Mouse (Mus musculus): ENCODE data around the gene Proser3.
"Not testable (repeated sequence)": the region's sequence is repeated elsewhere in the genome, so short reads cannot be mapped to it uniquely, and the experiment has no call there.

Proser3 gene

DNA sequence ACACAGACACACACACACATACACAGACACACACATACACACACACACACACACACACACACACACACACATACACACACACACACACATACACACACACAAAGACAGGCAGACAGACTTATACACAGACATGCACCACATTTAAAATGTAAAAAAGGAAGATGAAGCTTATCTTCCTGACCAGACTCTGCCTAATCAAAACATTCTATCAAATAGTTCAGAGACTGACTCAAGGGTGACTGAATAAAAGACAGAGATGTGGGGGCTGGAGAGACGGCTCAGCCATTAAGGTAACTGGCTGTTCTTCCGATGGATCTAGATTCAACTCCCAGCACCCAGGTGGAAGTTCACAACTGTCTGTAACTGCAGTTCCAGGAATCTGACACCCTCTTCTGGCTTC, 7.8 kb downstream of the Proser3 start:
- no peak for DNase-seq (ENCODE audit: inconsistent ontology term)

DNA sequence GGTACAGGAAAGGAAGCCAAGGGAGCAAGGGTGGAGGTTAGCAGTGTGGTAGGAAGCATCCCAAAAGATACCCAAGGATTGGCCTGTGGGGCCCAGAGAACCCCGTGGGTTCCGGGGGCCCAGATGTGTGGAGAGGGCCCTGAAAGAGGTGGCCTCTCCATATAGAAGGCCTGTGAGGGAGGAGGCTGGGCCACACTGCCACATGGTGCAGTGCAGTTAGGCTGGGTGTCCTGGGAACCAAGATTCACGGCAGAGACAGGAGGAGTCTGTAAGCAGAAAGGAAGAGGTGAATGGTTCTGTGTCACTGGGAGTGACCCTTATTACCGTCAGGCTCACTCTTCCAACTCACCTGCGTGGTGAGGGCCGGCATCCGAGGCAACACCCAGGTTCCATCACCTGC, 11.5 kb downstream of the Proser3 start:
- no peak for DNase-seq (ENCODE audit: inconsistent ontology term)

DNA sequence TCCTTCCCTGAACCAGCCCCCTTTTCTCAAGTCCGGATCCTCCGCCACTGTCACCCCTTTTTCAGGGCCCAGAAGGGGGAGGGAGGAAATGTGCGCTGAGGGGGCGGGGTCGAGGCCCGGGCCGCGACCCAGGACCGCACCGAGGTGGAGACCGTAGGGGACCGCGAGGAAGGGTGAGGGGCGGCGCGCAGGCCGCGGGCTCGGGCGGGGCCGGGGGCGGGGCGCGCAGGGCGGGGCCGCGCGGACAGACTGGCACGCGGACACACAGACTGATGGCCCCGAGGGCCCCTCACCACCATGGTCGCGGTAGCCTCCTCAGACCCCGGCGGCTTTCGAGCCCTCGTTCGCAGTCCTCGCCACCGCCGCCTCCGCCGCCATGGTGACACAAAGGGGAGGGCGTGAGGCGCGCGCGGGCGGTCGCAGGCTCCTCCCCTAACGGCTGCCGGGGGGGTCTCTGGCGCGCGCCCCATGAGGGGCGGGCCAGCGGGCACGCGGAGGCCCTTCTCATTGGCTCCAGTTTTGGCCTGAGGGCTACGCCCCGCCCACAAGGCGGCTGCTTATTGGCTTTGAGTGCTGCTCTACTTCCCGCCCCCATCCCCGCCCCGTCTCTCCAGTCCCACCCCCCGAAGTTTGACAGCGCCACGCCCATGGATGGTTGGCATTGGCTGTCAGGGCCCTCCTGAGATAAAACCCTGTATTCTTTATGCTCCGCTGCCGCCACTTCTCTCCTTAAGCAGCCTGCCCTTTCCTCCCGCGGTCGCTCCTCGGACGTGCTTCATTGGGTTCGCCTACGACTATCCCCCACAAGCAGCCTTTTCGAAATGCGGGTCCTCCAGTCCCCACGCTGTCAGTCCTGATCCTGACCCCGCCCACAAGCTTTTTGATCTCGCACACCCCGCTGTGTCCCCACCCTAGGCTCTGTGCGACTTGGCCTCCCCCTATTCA, 17.2 kb downstream of the Proser3 start, which contains the start of gene Arhgap33:
Gene Arhgap33, minus strand, starts transcription at position 428 of the 945 bp plus-strand sequence.
- DNase-seq (ENCODE audit: inconsistent ontology term), result peak; percentile 99

DNA sequence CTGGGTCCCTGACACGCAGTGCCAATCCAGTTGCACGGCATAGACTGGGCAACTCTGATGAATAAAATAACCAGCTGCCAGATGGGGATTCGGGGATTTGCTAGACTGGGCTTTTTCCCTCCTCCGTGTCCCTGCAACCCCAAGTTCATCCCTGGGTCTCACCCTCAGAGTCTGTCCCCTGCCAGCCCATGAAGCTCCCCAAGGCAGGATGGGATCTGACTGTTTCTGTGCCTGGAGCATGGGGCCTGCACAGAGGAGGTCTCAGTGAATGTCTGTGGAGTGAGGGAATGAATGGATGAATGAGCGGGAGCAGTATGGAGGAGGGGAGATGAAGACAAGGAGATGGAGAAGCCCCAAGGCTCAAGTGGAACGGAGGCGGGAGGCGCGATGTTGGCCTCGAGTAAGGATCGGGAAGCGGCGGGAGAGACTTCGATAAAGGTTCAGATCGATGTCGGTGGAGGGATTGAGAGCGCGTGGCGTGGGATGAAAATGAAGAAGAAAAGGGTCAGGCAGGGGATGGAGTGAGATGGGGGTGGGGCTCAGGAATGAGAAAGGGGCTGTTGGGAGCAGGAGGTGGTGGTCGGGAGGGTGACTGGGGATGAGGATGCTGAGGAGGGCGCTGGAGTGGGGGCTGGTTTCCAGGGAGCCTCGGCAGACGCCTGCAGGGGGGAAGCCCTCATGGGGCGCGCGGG, 18.0 kb downstream of the Proser3 start:
- DNase-seq (ENCODE audit: inconsistent ontology term), result no peak

DNA sequence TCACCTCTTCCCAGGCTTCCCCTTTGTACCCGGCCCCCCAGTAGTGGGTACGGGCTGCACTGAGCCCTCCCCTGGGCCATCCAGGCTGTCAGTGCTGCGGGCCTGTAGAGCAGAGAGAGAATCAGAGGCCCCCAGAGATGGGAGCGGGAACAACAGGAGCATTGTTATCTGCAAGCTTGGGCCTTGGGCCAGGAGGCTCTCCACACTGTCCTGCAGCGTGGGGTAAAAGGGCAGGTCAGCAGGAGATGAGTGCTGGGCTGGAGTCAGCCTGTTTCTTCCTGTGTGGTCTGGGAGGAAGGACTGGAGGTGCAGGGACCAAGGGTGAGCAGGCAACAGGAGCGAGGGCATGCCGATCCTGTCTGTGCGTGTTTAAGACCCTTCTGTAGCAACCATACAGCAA, 19.2 kb downstream of the Proser3 start:
- peak; percentile 57 for DNase-seq (ENCODE audit: inconsistent ontology term)

DNA sequence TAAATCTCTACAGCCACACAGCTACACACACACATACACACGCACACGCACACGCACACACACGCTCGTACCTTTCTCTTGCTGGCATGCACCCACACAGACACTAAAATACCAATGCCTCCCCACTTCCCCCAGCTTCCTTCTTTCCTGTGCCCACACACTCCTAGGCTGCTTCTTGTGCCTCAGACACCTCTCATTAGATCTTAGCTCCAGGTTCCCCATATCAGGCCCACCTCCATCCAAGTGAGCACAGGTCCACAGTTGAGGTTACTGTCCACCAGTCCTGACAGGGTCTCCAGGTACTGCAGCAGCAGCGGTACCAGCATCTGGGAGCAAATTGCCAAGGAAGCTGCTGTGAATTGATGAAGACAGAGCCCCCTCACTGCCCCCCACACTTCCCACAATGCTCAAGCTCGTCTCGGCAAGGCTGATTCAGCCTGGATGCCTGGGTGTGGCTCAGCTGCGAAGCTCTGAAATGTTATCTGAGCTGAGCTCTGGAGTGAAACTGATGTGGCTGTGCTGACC, 20.7 kb downstream of the Proser3 start:
- no peak for DNase-seq (ENCODE audit: inconsistent ontology term)

DNA sequence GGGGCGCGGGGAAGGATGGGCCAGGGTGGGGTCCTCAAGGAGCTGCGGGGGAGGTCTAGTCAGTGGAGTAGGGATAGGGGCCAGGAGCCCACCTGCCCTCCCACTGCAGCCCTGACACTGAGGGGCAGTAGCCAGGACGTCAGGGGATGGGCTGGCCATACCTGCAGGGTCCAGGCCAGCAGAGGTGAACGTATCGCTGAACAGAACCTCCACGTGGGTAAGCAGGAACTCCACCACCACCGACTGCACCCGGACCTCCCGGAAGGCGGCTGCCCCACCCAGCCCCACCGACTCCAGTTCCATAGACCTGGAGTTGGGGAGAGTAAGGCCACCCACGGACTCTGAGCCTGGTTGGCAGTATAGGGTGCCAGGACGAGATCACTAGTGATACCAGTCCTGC, 25.1 kb downstream of the Proser3 start:
- DNase-seq (ENCODE audit: inconsistent ontology term), result no peak

DNA sequence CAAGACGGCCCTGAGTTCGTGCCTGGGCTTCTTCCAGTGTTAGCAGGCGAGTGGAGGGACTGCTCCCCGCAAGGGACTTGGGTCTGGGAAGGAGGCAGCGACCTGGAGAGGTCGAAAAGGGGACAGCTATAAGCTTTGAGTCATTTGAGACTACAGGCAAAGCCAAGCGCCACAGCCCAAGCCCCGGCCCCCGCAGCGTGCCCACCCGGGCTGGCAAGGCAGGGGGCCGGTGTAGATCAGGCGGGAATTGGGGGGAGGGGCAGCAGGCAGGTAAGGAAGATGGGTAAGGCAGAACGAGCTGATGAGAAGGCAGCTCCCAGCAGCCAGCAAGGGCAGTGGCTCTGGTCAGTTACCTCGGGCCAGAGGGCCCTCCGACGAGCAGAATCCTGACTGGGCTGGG, 25.7 kb downstream of the Proser3 start:
- DNase-seq (ENCODE audit: inconsistent ontology term), result no peak

DNA sequence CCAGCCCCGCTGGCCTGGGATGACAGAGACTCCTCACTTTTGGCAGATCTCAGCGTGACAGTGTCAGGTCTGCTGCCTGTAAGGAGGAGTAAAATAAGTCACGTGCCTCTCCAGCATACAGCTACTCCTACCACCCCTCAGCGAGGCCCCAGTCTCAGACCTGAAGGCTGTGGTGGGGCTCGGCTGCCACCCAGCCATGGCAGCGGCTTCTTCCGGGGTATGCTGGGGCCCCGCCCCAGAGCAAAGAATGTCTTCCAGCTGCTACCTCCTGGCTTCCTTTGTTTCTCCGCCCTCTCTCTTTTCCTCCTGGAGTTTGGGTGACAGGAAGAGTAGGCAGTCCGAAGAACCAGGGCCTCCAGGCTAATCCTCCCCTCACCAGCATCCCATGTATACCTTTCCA, 26.1 kb downstream of the Proser3 start:
- no peak for DNase-seq (ENCODE audit: inconsistent ontology term)

DNA sequence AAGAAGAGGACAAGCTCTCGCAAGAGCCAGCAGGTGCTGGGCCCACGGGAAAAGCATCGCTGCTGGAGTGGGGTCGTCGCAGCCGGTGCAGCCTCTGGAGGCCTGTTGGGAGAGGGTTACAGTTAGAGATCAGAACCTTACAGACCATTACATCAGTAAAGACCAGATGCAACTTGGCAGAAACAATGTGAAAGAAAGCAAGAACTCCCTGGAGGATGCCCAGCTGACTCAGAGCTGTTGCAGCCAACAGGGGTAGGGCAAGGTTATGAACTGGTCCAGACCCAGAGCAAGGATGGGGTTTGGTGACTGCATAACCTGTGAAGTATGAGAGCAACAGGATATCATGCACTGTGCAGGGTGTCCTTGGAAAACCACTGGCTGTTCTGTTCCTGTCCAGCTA, 27.6 kb downstream of the Proser3 start:
- DNase-seq (ENCODE audit: inconsistent ontology term), result no peak

DNA sequence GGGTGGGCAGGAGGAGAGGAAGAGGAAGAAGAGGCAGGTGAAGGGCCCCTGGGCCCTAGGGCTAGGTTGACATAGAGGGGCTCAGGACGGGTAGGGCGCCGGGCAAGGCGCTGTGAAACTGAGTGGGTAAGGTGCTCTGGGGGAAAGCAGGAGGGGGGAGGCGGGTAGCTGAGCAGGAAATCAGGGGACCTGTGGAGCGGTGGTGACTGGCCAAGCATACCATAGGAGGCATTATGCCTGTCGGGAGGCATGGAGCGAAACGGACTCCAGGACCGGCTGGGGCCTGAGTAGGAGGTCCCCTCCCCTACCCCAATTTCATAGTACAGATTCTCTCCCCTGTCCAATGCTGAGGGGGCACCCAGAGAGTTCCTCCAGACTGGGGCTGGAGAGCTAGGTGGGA, 29.2 kb downstream of the Proser3 start:
- no peak for DNase-seq (ENCODE audit: inconsistent ontology term)

DNA sequence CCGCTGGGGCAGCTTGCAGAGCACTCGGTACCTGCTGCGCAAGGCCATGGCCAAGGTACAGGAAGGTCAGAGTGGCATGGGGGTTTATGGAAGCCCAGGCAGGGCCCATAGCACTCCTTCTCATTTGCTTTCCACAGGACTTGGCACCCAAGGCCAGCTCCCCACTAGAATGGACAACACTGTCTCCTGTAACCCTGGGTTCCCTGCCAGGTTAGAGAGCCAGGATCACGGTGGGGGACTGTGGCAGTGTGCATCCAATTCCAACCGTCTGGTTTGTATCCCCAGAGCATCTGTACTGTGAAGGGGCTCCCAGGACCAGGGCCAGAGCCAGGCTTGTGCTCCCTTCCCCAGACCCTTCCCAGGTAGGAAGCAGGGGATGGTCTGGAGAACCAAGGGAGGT, 31.2 kb downstream of the Proser3 start:
- no peak for DNase-seq (ENCODE audit: inconsistent ontology term)

DNA sequence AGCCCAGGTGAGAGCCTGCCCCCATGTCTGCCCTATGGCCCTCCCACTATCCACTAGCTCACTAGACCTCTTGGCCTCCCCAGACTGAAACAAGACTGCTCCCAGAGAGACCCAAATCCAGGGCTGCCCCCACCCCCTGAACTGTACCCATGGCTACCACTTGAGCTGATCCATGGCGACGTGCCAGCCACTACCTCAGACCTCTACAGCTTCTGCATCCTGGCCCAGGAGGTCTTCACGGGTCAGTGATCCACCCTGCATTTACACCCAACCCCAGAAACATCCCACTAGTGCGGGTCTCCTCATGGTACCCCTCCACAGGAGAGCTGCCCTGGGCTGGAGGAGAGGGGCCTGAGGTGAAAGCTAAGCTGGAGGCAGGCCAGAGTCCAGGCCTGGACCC, 31.7 kb downstream of the Proser3 start:
- no peak for DNase-seq (ENCODE audit: inconsistent ontology term)

DNA sequence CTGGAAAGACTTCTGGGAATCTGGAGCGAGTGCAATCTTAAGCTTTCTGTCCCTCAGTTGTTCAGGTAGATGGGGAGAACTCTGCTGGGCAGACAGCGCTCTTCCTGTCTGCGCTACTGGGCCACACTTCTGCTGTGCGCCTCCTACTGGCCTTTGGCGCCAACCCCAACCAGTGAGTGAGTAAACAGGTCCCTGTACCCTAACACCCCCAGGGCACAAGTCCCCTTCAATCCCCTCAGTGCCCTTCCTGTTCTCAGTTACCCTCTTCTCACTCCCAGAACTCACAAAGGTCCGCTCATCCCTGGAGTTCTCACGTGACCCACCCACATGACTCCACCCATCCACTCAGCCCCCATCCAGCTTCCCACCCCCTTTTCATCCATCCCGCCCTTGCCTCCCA, 33.8 kb downstream of the Proser3 start:
- DNase-seq (ENCODE audit: inconsistent ontology term), result no peak

DNA sequence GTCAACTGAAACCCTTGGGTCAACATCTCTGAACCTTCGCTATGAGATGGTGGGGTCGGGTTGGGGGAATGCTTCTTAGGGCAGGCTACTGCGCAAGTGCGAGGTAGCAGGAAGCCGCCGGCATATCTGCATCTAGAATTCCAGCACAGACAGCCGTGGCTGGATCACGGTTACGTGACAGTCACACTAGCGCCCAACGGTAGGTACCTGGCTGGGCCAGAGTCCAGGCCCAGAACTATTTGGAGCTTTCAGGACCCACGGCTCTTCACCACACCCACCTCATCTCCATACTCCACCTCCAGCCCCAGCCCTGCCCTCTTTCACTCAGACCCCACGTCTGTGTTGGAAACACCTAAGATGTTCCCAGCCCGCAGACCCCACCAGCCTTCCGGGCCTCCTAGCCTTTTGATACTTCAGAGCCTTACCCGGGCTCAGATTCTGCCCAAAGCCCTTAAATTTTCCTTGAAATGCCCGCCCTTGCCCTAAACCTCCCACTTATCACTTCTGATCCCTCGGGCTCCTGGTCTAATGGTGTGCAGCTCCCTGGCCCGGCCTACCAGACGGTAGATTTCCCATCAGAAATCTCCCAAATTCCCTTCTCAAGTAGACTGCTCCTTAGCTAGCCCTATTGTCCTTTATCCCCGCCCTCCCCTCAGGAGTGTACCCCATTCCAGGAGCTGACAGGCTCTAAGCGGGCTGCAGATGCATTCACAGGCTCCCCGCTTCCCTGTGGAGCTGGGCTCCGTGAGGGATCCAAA, 36.9 kb downstream of the Proser3 start:
- no peak for DNase-seq (ENCODE audit: inconsistent ontology term)

DNA sequence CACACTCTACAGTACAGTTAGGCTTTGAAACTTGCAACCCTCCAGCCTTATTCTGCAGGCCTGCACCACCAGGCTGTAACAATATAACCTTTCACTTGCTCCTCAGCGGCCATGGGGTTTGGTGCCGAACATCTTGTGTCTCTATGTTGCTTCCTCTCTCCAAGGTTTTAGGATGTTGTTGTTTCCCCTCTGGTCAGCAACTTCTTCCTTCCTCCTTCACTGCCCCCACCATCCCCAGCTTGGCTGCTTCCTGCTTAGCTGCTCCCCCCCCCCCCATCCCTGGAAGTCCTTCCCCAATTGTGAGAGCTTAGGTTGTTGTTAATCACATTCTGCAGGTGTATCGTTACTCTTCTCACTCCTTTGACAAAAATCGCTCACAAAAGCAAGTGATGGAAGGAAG, 44.0 kb downstream of the Proser3 start:
- DNase-seq (ENCODE audit: inconsistent ontology term), result no peak

DNA sequence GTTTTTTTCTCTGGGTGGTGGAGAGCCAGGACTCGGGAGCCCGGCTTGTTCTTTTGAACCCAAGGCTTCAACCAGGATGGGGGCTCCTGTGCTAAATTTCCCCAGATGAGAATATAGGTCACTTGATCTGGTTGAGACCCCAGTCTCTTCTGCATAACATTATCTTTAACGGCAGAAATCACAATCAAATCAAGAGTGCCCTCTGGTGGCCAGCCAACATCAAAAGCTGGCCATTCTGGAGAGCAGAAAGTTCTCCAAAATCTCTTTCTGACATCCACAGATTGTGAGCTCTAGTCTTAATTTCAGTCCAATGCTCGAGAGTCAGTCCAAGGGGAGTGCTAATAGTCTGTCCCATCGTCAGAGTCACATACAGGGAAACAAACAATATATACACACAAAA, 50.9 kb downstream of the Proser3 start:
- DNase-seq (ENCODE audit: inconsistent ontology term), result not testable (repeated sequence)

DNA sequence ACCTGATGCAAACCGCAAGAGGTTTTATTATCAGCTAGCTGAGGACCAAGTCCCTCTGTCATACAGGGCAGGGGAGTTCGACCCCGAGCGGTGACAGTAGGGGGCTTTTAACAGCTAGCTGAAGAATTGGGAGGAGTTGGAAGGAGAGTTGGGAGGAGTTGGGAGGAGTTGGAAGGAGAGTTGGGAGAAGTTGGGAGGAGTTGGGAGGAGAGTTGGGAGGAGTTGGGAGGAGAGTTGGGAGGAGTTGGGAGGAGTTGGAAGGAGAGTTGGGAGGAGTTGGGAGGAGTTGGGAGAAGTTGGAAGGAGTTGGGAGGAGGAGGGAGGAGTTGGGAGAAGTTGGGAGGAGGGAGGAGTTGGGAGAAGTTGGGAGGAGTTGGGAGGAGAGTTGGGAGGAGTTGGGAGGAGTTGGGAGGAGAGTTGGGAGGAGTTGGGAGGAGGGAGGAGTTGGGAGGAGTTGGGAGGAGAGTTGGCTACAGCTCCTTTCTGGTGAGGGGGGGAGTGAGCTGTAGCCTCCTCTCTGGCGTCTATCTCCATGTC, 56.5 kb downstream of the Proser3 start:
- DNase-seq (ENCODE audit: inconsistent ontology term), result not testable (repeated sequence)

DNA sequence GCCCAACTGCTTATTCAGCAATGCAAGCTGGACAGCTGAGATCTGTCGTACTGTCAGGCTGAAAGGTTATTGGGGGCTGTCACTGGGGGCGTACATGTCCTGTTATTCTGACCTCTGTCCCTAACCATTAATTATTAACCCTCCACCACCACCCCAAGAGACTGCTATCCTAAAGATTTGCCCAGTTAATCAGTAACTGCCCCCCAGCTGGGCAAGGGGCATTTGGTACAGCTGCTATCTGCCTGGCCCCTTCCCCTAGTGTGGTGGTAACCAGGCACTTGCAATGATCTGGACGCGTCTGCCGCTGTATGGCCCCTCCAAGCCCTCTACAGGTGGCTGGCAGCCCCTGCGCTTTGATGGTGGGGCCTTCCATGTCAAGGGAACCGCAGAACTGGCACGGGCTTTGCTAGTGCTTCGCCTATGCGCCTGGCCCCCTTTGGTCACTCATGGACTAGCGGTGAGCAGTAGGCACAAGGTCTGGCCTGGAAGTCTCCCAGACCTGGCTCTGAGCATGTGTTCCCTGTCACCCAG, 58.6 kb downstream of the Proser3 start, which contains the start of gene Prodh2:
Gene Prodh2, plus strand, starts transcription at position 222 of the 531 bp plus-strand sequence.
- no peak for DNase-seq (ENCODE audit: inconsistent ontology term)

DNA sequence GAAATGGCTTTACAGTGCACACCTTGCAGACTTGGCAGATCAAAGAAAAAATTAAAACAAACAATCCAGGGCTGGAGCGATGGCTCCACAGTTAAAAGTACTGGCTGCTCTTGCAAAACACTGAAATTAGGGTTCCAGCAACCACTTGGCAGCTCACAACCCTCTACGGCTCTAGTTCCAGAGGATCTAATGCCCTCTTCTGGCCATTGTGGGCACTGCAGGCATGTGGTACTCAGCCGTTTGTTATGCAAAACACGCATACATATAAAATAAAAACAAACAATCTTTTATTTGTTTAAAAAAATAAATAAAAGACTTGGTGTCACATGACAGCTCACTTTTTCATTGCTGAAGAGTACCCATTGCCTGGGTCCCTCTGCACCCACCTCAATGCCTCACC, 59.3 kb downstream of the Proser3 start:
- DNase-seq (ENCODE audit: inconsistent ontology term), result peak; percentile 26

DNA sequence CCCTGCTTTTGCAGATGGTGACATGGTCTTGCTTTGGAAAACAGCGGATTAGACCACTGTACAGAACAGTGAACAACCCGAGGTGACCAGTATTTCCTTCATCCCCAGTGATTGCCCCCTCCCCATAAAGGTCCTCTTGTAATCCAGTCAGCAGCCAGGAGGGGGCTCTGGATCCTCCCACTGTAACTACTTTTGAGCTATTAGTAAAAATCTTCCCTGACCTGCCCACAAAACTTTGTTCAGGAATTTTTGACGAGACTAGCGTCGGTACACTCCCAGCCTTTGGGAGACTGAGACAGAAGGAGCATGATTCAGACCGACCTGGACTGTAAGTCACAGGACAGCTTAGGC, 61.2 kb downstream of the Proser3 start:
- DNase-seq (ENCODE audit: inconsistent ontology term), result no peak
